Mouse (Mus musculus): ENCODE data around the gene Deup1. TPM values are rescaled to one million over a fixed set of nuclear protein-coding genes. Genes with fewer than 3 reads are reported as not detected.

The Deup1 gene
- polyA plus RNA-seq, 1 experiment from 2014 or later, result 0.51 TPM

GRCm38 (mm10) chr9:15528368-15528767 lies 99.4 kb downstream of the Deup1 start:
- H3K4me2 ChIP-seq, result no peak overlapping the region
- no peak overlapping the region for H3K4me3 ChIP-seq
- H3K4me1 ChIP-seq, result peaks cover 36% of the 10 kb centered on the region
- H3K36me3 ChIP-seq, result no peaks in the 10 kb centered on the region
- H3K9ac ChIP-seq, result no peak overlapping the region
- no peaks in the 10 kb centered on the region for H3K9me3 ChIP-seq
- 88% methylated on average over 7 of the region's 7 CpGs for WGBS
- H3K27ac ChIP-seq, result no peak overlapping the region
- no peak for ATAC-seq (ENCODE audit: insufficient number of reproducible peaks, insufficient read depth, low FRiP score, low TSS enrichment, low read depth)
- H3K27me3 ChIP-seq, result no peaks in the 10 kb centered on the region

GRCm38 (mm10) chr9:15527846-15528245 lies 99.9 kb downstream of the Deup1 start:
- no peaks in the 10 kb centered on the region for H3K36me3 ChIP-seq
- 46% methylated on average over 6 of the region's 6 CpGs for WGBS
- no peak overlapping the region for H3K9ac ChIP-seq
- ATAC-seq (ENCODE audit: insufficient number of reproducible peaks, insufficient read depth, low FRiP score, low TSS enrichment, low read depth), result no peak
- no peaks in the 10 kb centered on the region for H3K9me3 ChIP-seq
- no peaks in the 10 kb centered on the region for H3K27me3 ChIP-seq
- peaks cover 41% of the 10 kb centered on the region for H3K4me1 ChIP-seq
- H3K4me2 ChIP-seq, result no peak overlapping the region
- H3K27ac ChIP-seq, result no peak overlapping the region
- H3K4me3 ChIP-seq, result no peak overlapping the region

- no peak overlapping the region for H3K27ac ChIP-seq
- no peaks in the 10 kb centered on the region for H3K9me3 ChIP-seq
- H3K36me3 ChIP-seq, result no peaks in the 10 kb centered on the region
- no peak overlapping the region for H3K4me3 ChIP-seq
- H3K4me1 ChIP-seq, result peaks cover 41% of the 10 kb centered on the region
- no peak overlapping the region for H3K9ac ChIP-seq
- no peaks in the 10 kb centered on the region for H3K27me3 ChIP-seq
- WGBS, result 41% methylated on average over 7 of the region's 7 CpGs
- no peak for ATAC-seq (ENCODE audit: insufficient number of reproducible peaks, insufficient read depth, low FRiP score, low TSS enrichment, low read depth)
- H3K4me2 ChIP-seq, result no peak overlapping the region
Observed at GRCm38 (mm10) chr9:15526539-15526938, 101.2 kb downstream of the Deup1 start.

GRCm38 (mm10) chr9:15525246-15525645 lies 102.5 kb downstream of the Deup1 start:
- H3K27ac ChIP-seq, result no peak overlapping the region; the same call in 1 of the 2 replicates
- no peak overlapping the region for H3K9ac ChIP-seq
- ATAC-seq (ENCODE audit: insufficient number of reproducible peaks, insufficient read depth, low FRiP score, low TSS enrichment, low read depth), result no peak
- no peaks in the 10 kb centered on the region for H3K36me3 ChIP-seq
- H3K27me3 ChIP-seq, result no peaks in the 10 kb centered on the region
- WGBS, result 64% methylated on average over 8 of the region's 8 CpGs
- peaks cover 31% of the 10 kb centered on the region for H3K4me1 ChIP-seq
- no peaks in the 10 kb centered on the region for H3K9me3 ChIP-seq
- H3K4me3 ChIP-seq, result no peak overlapping the region
- H3K4me2 ChIP-seq, result no peak overlapping the region

- no peak overlapping the region for H3K4me2 ChIP-seq
- no peak overlapping the region for H3K27ac ChIP-seq
- 73% methylated on average over 6 of the region's 6 CpGs for WGBS
- H3K4me1 ChIP-seq, result peaks cover 20% of the 10 kb centered on the region
- no peak for ATAC-seq (ENCODE audit: insufficient number of reproducible peaks, insufficient read depth, low FRiP score, low TSS enrichment, low read depth)
- H3K27me3 ChIP-seq, result no peaks in the 10 kb centered on the region
- H3K4me3 ChIP-seq, result no peak overlapping the region
- no peaks in the 10 kb centered on the region for H3K9me3 ChIP-seq
- no peaks in the 10 kb centered on the region for H3K36me3 ChIP-seq
- no peak overlapping the region for H3K9ac ChIP-seq
Observed at GRCm38 (mm10) chr9:15523646-15524045, 104.1 kb downstream of the Deup1 start.

- no peak overlapping the region for H3K27ac ChIP-seq
- no peak for ATAC-seq (ENCODE audit: insufficient number of reproducible peaks, insufficient read depth, low FRiP score, low TSS enrichment, low read depth)
- no peaks in the 10 kb centered on the region for H3K27me3 ChIP-seq
- H3K36me3 ChIP-seq, result no peaks in the 10 kb centered on the region
- H3K9me3 ChIP-seq, result no peaks in the 10 kb centered on the region
- no peak overlapping the region for H3K9ac ChIP-seq
- H3K4me3 ChIP-seq, result no peak overlapping the region
- H3K4me2 ChIP-seq, result no peak overlapping the region
- WGBS, result 84% methylated on average over 5 of the region's 5 CpGs
- H3K4me1 ChIP-seq, result peaks cover 16% of the 10 kb centered on the region
Observed at GRCm38 (mm10) chr9:15522887-15523286, 104.8 kb downstream of the Deup1 start.

GRCm38 (mm10) chr9:15522348-15522747 lies 105.4 kb downstream of the Deup1 start:
- Histone ChIP-seq H3K4me1 (peaks cover 16% of the 10 kb centered on the region), H3K27me3 (no peaks in the 10 kb centered on the region), H3K9me3 (no peaks in the 10 kb centered on the region), H3K9ac (no peak overlapping the region), H3K4me2 (no peak overlapping the region), H3K27ac (no peak overlapping the region), H3K4me3 (no peak overlapping the region), H3K36me3 (no peaks in the 10 kb centered on the region)
- ATAC-seq (ENCODE audit: insufficient number of reproducible peaks, insufficient read depth, low FRiP score, low TSS enrichment, low read depth), result no peak
- 87% methylated on average over 10 of the region's 10 CpGs for WGBS

- Histone ChIP-seq H3K27me3 (no peaks in the 10 kb centered on the region), H3K9ac (no peak overlapping the region), H3K4me3 (no peak overlapping the region), H3K27ac (no peak overlapping the region), H3K4me2 (no peak overlapping the region), H3K36me3 (no peaks in the 10 kb centered on the region), H3K4me1 (peaks cover 6% of the 10 kb centered on the region; the same call in 1 of the 2 replicates), H3K9me3 (no peaks in the 10 kb centered on the region)
- WGBS, result 61% methylated on average over 4 of the region's 4 CpGs
- ATAC-seq (ENCODE audit: insufficient number of reproducible peaks, insufficient read depth, low FRiP score, low TSS enrichment, low read depth), result no peak
Observed at GRCm38 (mm10) chr9:15517979-15518378, 109.8 kb downstream of the Deup1 start.

GRCm38 (mm10) chr9:15516007-15516406 lies 111.7 kb downstream of the Deup1 start:
- H3K4me3 ChIP-seq, result no peak overlapping the region
- no peak overlapping the region for H3K9ac ChIP-seq
- no peaks in the 10 kb centered on the region for H3K27me3 ChIP-seq
- H3K9me3 ChIP-seq, result no peaks in the 10 kb centered on the region
- no peak overlapping the region for H3K4me2 ChIP-seq
- no peaks in the 10 kb centered on the region for H3K36me3 ChIP-seq
- ATAC-seq (ENCODE audit: insufficient number of reproducible peaks, insufficient read depth, low FRiP score, low TSS enrichment, low read depth), result no peak
- WGBS, result 86% methylated on average over 2 of the region's 2 CpGs
- H3K27ac ChIP-seq, result no peak overlapping the region
- peaks cover 9% of the 10 kb centered on the region for H3K4me1 ChIP-seq

- Histone ChIP-seq H3K36me3 (no peaks in the 10 kb centered on the region), H3K4me1 (peaks cover 20% of the 10 kb centered on the region), H3K27me3 (no peaks in the 10 kb centered on the region), H3K9ac (no peak overlapping the region), H3K27ac (no peak overlapping the region), H3K9me3 (no peaks in the 10 kb centered on the region), H3K4me2 (no peak overlapping the region), H3K4me3 (no peak overlapping the region)
- 58% methylated on average over 7 of the region's 7 CpGs for WGBS
- ATAC-seq (ENCODE audit: insufficient number of reproducible peaks, insufficient read depth, low FRiP score, low TSS enrichment, low read depth), result no peak
Observed at GRCm38 (mm10) chr9:15512918-15513317, 114.8 kb downstream of the Deup1 start.

GRCm38 (mm10) chr9:15510557-15511310 lies 117.0 kb downstream of the Deup1 start:
- no peak for ATAC-seq (ENCODE audit: insufficient number of reproducible peaks, insufficient read depth, low FRiP score, low TSS enrichment, low read depth)
- H3K4me2 ChIP-seq, result no peak overlapping the region

More at GRCm38 (mm10) chr9:15510557-15511310, 117.0 kb downstream of the Deup1 start:
- 0 out of 2 replicates have a peak, but pooled peaks cover 1% of the 10 kb centered on the region for H3K36me3 ChIP-seq
- no peak overlapping the region for H3K9ac ChIP-seq
- H3K27ac ChIP-seq, result no peak overlapping the region; the same call in 1 of the 2 replicates
- H3K27me3 ChIP-seq, result no peaks in the 10 kb centered on the region
- peaks cover 27% of the 10 kb centered on the region for H3K4me1 ChIP-seq
- no peak overlapping the region for H3K4me3 ChIP-seq
- WGBS, result 39% methylated on average over 3 of the region's 3 CpGs
- H3K9me3 ChIP-seq, result no peaks in the 10 kb centered on the region

Data from embryonic facial prominence, embryonic 13.5 days (tissue).